In the genomic region with DNA sequence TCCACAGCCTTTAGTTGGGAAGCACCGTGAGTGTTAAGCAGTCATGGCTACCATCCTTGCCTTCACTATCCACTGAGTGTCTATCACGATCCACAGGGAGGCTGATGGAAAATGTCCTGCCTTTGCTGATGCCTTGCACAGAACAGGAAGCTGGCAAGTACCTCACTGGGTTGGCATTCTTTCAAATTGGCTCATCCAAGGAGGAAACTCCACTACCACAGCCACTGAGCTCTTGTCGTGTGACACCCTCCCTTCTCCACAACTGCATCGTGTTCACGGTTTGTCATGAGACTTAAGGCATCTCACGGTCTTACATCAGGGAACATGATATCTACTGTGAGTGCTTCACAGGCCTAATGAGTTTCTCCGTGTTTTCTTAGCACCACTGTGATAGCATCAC, we compare ENCODE assay signal across 10 mouse cellular contexts. TPM values are rescaled to one million over a fixed set of nuclear protein-coding genes. Genes with fewer than 3 reads are reported as not detected.
DNase-seq lines count a peak whose midpoint lies in the region; ATAC-seq lines count a peak whose summit lies in the region.
"Had no signal": no experiment of that assay in that cellular context is flagged by ENCODE, and none has a peak within 500 bp of the region (broad histone marks: within the 10 kb centered on the region; RNA-seq: fewer than 3 reads in every experiment).

No protein-coding gene starts in this region.

- intact Hi-C loops in heart, postnatal 10 days (cut with DNase I) = no loop called here
- intact Hi-C loops in heart, postnatal 36 days (cut with DNase I) = no loop called here

- no peak for ATAC-seq in megakaryocyte-erythroid progenitor cell, adult 5-6 weeks (replicated peaks; ENCODE audit: low FRiP score, low TSS enrichment, poor library complexity, severe bottlenecking)
- ATAC-seq: inflammation-experienced regulatory T-cells, adult 6 months had no signal

- peak; percentile 19 to 43 for DNase-seq in adrenal gland, adult (ENCODE audit: inconsistent age in 2 of 2, low spot score in 1 of 2)
- DNase-seq in adrenal gland, postnatal 36 days = no peak
- peak; percentile 19 to 20 for DNase-seq in heart, postnatal 10 days
- DNase-seq in heart, postnatal 36 days = no peak
- peak; percentile 41 for DNase-seq in T-cell, adult 2 months (ENCODE audit: low spot score)
- peak; percentile 54 for DNase-seq in lung, postnatal 25 days (ENCODE audit: low spot score)
- no peak for DNase-seq in urinary bladder, postnatal 14 days (ENCODE audit: low spot score)
- DNase-seq: cerebellum, adult 11 months had no signal

RNA-seq across cellular contexts. Expression of gene Atp8b4, which starts 22.9 kb away (rescaled TPM):
- total RNA-seq in adrenal gland, postnatal 36 days (2021) = under 1 TPM; 0.53 to 0.79 TPM
- under 1 TPM; 0.35 to 0.38 TPM for total RNA-seq in heart, postnatal 10 days (2021)
- total RNA-seq in heart, postnatal 36 days (2021) = under 1 TPM; 0.42 to 0.79 TPM
- total RNA-seq in megakaryocyte-erythroid progenitor cell, adult 5-6 weeks (2014; fragmentation: Nextera tagmentation) = 1.6 and 2.6 TPM in 2 replicates
- 2.2 and 4.3 TPM in 2 replicates for total RNA-seq in megakaryocyte-erythroid progenitor cell, adult 5-6 weeks (2017)

Comparison
In these comparisons a context has a peak if more than half of its experiments do, and no peak if none do; other contexts are left out.
1. DNase-seq: peak in adrenal gland, adult (2 of 2), heart, postnatal 10 days (2 of 2), T-cell, adult 2 months (single experiment) and lung, postnatal 25 days (single experiment); none in adrenal gland, postnatal 36 days (0 of 2), heart, postnatal 36 days (0 of 2) and urinary bladder, postnatal 14 days (single experiment).